Mouse (Mus musculus) monocyte, adult 2 months (primary cell): ENCODE measurements around the gene Arhgdia.

Experiments used
- DNase-seq, 2 experiments: peaks; one replicate each; pipeline ENCODE4 v3.0.0; 2022; ENCODE audit warnings: low spot score in 2 of 2, low read depth in 1 of 2

The Arhgdia gene

DNA sequence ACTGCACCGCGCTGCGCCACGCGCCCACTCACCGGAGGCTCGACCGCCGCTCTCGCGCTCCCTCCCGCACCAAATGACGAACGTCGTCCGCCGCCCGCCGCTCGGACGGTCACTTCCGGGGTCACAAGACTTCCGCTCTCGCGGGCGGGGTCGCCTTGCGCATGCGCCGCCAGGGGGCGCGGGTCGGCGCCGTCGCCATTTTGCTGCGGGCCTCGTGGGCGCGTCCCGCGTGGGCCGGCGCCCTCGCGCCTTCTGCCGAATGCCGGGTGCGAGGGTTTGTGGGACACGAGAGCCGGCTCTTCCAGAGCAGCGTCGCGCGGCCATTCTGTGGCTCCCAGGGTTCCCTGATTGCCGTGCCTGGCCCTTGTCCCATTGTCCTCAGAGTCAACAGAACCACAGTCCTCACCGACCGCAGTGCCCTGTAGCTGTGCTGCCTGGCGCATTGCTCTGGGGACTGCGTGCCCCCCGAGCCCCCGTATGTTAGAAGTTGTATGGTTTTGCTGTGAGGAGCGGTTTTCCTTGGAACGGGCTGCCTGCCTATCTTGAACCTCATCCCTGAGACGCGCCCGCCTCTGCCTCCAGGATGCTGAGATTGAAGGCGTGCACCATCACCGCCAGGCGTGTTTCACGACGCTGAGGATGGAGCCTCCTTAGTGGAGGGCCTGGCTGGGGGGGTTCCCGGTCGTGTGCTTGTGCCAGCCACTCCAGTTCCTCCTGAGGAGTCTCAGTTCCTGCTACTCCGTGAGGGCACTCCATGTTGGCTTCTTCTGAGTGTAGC lies at the start of gene Arhgdia:
Gene Arhgdia (minus strand): TSS at position 135 of the 778 bp plus-strand sequence.
- peak in 1 of 2 experiments; percentile 85 for DNase-seq

- peak; percentile 78 to 82 for DNase-seq
These were observed 49.0 kb upstream of the Arhgdia start for GRCm38 (mm10) chr11:120630401-120630871.

DNA sequence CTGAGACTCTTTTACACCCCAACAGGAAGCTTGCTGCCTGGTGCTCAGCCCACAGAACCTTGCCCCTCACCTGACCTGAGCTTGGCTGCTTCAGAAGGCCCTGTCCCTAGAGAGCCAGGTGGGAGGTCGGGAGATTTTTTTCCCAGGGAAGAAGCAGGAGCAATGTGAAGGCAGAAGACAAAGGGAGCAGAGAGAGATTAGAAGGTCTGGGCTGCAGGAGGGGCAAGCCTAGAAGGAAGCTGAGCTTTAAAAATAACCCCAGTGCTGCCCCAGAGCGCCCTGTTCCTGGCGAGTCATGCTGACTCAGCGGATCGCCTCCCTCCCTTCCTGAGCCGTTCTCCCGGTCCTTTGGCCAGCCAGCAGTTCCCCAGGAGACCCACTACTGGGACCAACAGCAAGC lies 48.5 kb upstream of the Arhgdia start:
- DNase-seq: peak in 1 of 2 experiments; percentile 48

DNA sequence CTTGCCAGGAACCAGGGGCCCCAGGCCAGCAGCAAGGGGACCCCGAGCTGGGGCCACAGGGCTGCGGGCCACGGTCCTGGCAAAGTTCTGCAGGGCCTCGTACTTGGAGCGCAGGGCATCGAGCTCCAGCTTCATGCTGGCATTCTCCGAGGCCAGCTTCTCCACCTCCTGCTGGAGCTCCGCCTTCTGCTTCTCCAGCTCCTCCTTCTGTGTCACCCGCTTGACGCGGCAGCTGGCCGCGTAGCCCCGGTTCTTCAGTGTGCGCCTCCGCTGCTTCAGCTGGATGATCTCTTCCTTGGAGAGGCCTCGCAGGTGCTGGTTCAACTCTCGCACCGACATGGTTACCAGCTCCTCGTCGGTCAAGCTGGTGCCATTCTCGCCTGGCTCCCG lies 47.9 kb upstream of the Arhgdia start:
- DNase-seq: peak in 1 of 2 experiments; percentile 56

DNA sequence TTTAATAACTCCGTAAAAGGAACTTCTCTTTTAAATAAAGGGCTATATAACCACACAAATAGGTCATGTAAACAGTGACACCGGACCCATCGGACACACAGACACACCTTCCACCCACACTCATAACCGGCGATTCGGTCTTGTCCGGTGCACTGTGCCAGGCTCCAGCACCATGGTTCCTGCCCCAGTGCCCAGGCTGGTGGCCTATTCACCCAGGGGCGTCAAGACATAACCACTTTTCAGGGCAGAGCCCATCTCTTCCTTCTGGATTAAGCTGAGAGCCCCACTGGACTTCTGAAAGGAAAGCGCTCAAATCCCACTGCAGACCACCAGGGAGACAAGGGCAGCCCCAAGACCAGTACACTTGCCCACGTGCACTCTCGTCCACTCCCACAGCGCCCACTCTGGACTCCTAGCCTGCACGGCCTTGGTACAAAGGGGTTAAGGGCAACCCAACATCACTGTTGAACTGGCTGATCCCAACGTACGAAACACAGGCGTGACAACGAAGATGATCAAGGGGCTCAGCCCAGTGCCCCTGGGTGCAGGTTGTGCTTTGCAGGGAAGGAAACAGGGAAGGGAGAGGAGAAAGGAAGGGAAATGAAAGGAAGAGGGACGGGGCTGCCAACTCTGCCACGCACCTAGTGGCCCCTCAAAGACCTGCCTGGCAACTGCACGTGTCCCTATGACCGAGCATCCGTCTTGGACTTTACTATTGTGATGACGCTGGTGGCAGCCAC lies 47.3 kb upstream of the Arhgdia start:
- no peak for DNase-seq

DNA sequence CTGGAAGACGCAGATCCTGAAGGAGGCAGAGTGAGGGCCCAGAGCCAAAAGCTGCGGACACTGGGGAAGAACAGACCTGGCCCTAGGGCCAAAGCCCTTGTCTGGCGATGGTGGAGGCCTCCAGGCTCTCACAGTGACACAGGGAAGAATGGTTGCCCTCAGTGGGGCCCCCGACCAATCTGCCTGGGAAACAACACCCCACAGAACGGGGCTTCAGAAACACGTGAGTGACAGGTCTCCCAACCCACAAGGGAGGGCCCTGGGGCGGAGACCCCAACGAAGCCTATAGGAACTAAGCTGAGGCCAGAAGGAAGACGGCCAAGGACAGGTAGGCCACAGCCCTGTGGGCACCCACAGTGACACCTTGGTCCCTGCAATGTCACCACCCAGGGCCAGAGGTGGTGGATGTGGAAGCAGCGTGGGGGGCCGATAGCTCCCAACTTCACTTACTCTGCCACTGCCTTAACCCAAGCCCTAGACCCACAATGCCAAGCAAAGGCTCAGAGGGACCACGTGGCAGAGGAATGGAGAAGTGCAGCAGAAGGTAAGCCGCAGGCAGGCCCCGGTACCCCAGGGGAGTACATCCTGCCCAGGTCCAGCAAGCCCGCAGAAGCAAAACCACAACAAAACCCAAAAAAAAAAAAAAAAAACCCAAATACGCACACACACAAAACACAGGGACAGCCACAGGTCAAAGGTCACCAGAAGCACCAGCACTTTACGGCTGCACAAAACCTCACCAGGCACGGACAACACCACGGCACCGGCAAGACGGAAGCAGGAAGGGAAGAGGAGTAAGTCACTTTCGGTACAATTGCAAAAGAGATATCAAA lies 46.3 kb upstream of the Arhgdia start:
- peak in 1 of 2 experiments; percentile 49 for DNase-seq

DNA sequence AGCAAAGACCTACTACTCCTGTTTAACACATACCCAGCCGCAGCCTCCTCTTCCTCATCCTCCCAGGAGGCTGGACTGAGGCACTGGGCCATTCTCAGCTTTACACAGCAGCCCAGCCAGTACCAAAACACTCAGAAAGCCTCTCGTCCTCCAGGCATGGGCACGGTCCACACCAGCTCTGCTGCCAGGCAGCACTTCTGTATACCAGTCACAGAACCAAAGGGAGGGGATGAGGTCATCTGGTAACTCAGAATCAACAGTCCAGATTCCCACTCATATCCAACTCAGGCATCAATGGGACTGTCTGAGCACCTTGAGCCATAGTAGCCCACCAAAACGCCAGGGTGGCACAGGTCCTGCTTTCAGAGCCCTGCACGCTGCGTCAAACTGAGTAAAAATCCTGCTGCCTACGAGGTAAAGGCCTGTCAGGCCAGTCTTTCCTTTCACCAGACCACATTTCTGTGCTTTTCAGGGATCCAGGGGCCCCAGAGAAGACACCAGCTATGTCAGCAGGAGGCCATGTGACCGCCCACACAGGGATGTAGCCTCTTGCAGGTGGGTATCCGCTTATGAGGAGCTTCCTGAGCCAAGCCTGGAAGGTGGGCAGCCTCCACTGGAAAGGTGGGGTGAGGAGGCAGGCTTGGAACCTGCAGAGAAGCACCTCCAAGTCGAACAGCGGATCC lies 45.5 kb upstream of the Arhgdia start:
- no peak for DNase-seq

- no peak for DNase-seq
These were observed 43.8 kb upstream of the Arhgdia start, which contains the start of gene Sirt7 for GRCm38 (mm10) chr11:120625152-120625775. TSS of gene Sirt7 (minus strand) at chr11:120625240.

DNA sequence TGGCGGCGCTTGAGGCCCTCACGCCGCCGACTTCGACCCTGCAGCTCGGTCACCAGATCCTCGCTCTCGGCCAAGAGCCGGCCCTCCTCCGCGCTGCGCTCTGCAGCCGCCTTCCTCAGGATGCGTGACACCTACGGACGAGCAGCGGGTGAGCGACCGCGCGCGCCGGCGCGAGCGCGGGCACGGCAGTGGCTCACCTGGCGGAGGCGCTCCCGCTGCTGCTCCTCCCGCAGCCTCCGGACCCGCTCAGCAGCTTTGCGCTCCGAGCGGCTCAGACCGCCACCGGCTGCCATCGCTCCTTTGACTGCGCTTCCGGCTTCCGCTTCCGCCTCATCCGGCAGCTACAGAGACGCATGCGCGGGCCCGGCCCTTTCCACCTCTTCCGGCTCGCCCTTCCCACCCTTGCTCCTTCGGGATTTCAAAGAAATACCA lies 43.3 kb upstream of the Arhgdia start:
- DNase-seq: peak; percentile 58 to 60

DNA sequence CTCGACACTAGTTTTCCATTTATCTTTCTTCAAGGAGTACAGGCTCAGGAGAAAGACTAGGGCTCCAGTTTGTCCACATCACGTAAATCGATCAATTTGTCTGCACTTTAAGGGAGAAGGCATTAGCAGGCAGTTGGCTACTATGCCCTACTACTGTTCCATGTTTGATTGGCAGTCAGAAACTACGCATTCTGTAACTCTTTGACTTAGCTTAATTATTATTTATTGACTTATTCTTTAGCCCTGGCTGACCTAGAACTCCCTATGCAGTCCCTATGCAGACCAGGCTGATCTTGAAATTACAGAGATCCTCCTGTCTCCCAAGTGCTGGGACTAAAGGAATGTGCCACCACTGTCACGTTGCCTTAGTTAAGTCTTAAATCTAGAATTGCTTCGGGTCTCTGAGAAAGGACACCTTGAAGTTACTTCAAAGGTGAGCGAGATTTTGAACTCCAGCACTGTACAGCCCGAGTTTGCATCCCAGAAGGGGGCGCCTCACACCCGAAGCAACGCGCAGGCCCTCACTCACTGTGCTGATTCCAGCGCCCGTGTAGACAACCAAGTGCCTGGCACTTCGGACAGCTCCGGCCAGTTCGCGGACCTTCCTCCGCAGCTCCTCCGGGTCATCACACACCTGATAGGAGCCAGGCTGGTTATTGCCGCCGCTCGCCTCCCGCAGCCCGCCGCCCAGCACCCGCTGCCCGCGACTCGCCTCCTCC lies 42.7 kb upstream of the Arhgdia start:
- DNase-seq: peak in 1 of 2 experiments; percentile 54

- no peak for DNase-seq
These were observed 41.4 kb upstream of the Arhgdia start for GRCm38 (mm10) chr11:120622805-120623204.

GRCm38 (mm10) chr11:120620195-120620594 lies 38.8 kb upstream of the Arhgdia start:
- DNase-seq: no peak

DNA sequence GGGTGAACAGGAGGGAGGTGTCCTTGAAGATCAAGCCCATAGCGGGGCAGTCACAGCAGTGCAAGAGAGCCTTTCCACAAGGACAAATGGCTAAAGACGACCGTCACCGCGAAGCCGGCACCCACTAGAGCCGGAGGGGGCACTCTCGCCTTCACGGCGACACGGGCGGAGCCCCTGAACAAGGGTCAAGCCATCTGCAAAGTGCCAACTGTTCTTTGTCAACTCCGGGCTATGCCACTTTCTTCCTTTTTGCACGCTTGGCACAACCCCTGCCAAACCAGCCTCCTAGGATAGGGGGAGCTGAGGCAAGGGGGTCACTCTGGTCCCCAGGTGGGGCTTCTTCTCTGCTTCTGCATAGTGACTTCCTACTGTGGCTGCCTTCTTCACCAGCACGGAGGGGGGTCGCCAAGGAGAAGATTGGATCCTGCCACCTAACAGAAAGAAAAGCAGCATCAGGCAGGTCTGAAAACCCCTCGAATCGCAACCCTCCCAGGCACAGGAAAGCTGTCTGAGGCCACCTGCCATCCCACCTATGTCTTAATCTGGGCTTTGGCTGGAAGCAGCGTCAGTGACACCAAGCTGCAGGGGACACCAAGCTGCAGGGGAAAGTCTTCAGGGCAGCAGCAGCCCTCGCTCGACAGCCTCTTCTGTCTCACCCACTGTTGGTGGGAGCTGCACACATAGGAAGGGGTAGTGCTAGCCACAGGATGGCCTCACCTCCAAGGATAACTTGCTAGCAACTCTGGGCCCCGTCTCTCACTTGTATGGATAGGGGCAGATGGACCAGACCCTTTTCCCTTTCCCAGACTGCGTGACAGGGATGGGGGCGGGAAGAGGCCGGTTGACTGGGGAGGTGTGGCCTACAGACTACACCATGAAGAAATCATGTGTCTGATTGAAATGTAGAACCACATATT lies 37.5 kb upstream of the Arhgdia start:
- DNase-seq: no peak

DNA sequence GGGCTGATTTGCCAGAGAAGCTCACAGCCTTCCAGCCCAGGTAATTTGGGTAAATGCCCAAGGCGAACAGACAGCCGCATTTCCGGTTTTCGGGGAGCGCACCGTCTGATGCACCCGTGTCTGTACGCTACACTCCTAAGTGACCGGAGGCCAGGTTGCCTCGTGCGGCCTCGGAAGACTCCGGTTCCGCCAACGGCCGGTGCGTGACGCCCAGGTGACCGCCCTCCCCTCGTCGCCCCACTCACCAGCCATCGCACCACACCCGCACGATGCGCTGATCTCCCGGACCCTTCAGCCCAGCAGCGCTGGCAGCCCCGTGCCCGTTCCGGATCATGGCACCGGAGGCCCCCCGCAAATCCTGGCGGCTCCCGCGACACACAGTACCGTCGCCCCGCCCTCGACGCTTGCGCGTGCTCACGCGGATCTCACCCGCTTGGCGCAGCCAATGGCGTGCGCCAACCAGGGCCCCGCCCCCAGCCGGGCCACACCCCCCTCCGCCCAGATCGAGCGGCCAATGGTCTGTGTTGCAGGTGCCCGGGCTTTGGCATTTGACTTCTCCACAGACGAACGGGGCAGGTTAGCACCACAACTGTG lies 36.2 kb upstream of the Arhgdia start, which contains the start of gene Pcyt2:
Gene Pcyt2 (minus strand): TSS at position 418 of the 594 bp plus-strand sequence.
- DNase-seq: peak; percentile 60 to 84

DNA sequence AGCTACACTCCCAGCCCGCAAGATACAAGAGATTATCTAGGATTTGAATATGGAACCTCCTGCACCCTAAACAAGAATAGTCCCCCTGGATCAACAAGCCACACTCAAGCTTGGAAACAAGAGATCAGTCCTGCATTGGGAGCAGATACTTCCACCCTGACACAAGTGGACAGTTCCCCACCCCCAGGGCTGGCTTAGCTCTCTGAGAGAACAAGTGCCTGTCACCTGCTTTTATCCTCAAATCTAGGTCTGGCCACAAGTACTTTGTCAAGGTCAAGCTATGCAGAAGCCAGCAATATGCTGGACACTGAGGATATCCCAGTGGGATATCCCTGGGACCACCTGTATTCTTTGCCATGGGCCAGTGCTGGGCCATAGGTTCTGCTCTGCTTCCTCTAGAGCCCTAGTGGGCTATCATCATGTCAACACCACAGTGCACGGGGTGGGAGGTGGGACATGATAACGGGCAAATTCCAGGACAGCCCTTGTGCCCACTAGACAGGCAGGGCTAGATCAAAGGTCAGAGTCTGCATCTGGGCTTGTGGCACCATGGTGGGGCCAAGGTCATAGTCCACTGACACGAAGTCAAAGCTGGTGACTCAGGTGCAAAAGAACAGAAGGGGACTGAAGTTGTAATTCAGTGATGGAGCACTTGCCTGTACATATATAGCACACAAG lies 35.3 kb upstream of the Arhgdia start:
- no peak for DNase-seq

DNA sequence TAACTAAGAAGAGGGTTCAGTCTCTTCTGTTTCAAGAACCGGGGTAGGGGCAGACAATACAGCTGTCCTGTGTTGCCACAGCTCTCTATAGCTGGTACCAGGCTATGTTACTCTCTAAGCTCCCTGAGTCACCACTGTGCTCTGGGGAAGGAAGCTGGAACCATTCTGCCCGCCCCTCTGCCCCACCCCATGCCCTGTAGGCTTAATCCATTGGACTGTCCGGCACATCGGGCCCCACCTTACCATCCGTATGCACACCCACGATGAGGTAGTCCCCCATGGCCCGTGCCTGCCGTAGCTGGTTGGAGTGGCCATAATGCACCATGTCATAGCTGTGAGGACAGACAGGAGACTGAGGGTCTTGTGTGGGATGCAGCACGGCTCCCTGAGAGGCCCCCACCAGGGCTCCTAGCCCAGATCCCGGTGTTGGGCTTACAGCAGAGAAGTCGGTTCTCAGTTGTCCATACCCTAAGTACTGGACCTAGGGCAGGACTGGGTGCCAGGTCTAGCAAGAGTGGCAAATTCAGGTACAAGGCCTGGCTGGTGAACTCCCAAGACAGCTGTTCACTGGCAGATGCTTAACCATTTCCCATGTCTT lies 34.3 kb upstream of the Arhgdia start:
- DNase-seq: no peak

- DNase-seq: no peak
These were observed 33.7 kb upstream of the Arhgdia start for GRCm38 (mm10) chr11:120615167-120615566.
